Mouse (Mus musculus) spleen, adult 12 weeks (tissue): ENCODE measurements around the gene Ppp6r3.
"Not testable (repeated sequence)": the region's sequence is repeated elsewhere in the genome, so short reads cannot be mapped to it uniquely, and the experiment has no call there.

Experiments used
- DNase-seq: peaks from one replicate; pipeline ENCODE4 v3.0.0; 2022; ENCODE audit warnings: low spot score

Gene Ppp6r3

DNA sequence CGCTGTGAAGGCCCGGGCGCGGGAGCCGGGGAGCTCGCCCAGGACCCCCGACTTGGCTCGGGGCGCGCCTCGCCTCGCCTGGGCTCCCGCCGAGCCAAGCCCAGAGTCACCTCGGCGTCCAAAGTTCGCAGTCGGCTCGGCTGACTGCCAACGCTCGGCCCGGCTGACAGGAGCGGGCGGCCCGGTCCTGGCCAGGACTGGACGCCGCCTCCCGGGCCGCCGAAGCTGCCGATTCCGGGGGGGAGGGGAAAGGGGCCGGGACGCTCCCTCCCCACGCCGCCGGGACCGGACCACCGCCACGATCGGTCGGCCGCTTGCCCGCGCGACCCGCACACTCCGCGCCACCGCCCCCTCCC, 295 bp downstream of the Ppp6r3 start:
- no peak for DNase-seq

DNA sequence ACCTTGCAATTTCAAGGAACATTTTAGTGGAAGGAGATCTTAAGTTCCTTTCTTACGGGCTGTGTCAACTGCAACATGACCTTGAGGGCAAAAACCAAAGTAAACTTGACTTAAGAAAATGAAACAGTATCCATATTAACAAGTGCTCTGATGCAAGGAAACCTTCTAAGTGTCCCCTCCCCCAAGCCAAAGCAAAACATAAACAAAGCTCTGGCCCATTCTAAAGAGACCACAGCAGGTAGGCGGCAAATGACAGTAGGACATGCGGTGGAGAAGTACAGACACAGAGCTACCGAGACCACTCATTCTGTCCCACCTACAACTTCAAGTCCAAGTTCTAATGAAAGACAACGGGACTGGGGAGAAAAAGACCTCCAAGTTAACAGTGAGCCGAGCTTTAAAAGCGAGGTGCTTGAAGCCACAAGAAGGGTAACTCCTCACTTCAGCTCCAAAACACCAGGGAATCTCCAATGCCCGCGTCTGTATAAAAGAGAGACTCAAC, 905 bp downstream of the Ppp6r3 start:
- no peak for DNase-seq

DNA sequence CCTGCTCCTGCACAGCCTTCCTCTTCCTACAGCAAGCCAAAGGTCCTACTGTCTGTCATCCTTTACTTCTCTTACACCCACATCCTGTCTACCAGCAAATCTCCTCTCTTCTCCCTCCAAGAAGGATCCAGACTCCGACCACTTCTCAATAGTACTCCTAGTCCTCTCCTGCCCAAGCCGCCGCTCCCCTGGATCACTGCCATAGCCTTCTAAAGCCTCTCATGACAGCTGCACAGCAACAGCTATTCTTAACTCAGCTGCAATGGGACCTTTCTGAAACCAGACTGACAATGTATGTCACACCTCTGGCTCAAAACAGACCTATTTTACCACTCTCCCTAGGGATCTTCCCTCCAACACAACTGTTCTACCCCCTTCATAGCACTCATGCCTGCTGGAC, 11.2 kb downstream of the Ppp6r3 start:
- no peak for DNase-seq

DNA sequence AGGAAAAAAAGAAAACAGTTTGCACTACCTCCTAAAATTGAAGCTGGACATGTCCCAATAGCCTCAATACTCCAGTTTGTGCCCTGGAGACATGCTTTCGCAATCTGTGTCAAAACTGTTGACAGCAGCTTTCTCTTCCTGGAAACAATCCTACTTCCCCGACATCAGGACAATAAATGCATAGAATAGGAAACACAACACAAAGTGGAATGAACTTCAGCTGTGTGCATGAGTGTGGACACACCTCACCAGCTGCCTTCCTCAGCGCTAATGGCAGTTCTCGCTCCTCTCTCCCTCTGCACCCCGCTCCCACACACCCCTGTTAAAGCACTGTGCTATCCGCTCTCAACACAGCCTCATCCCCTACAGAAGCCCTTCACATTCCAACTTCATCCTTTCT, 12.8 kb downstream of the Ppp6r3 start:
- no peak for DNase-seq

GRCm38 (mm10) chr19:3562298-3562697, 13.3 kb downstream of the Ppp6r3 start:
- DNase-seq: no peak

GRCm38 (mm10) chr19:3556169-3556827, 19.3 kb downstream of the Ppp6r3 start:
- no peak for DNase-seq

DNA sequence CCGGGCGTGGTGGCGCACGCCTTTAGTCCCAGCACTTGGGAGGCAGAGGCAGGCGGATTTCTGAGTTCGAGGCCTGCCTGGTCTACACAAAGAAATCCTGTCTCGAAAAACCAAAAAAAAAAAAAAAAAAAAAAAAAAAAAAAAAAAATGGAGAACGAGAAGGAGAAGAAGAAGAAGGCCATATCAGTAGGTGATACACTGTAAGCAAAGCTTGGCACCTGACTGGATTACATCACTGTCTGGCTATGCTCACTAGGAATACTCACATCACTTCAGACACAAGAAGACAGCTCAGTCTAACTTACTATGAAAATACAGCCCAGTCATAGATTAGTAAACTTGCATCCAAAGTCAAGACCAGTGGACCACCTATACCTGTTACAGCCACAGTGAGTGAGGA, 20.8 kb downstream of the Ppp6r3 start:
- no peak for DNase-seq

- DNase-seq: no peak
Observed at GRCm38 (mm10) chr19:3551573-3552159, 23.9 kb downstream of the Ppp6r3 start.

GRCm38 (mm10) chr19:3550101-3550500, 25.4 kb downstream of the Ppp6r3 start:
- no peak for DNase-seq

GRCm38 (mm10) chr19:3549263-3549662, 26.3 kb downstream of the Ppp6r3 start:
- DNase-seq: no peak

- no peak for DNase-seq
Observed at GRCm38 (mm10) chr19:3548311-3548710, 27.2 kb downstream of the Ppp6r3 start.

GRCm38 (mm10) chr19:3544995-3545394, 30.6 kb downstream of the Ppp6r3 start:
- DNase-seq: no peak

DNA sequence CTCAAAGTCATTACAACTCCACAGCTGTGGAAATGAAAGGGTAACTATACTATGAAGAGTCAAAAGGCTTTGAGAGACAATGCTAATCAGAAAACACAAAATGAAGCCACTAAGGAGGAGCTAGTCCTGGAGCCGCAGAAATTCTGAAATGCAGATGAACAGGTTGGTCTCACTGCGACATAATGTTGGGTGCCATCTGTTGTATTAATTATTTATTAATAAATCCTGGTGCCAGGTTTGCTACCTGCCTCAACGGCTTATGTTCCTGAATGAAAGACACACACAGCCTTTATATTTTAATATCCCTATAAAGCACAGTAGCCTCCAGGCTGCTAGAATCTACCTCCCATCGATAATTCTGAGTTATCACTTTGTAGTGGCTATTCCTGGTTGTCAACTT, 33.0 kb downstream of the Ppp6r3 start:
- no peak for DNase-seq

DNA sequence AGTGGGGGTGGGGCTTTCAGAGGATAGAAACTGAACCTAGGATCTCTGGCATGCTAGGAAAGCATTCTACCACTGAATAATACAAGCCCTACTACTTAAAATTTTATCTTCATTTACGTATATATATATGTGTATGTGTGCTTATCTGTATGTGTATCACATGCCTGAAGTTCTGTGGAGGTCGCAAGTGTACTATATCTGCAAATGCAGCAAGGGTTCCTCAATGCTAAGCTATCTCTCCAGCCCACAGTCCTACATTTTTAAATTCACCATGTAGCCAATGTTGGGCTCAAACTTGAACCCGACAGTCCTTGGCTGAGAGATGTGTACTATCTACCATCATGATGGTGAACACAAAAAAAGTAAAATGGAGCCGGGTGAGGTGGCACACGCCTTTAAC, 34.6 kb downstream of the Ppp6r3 start:
- DNase-seq: no peak

DNA sequence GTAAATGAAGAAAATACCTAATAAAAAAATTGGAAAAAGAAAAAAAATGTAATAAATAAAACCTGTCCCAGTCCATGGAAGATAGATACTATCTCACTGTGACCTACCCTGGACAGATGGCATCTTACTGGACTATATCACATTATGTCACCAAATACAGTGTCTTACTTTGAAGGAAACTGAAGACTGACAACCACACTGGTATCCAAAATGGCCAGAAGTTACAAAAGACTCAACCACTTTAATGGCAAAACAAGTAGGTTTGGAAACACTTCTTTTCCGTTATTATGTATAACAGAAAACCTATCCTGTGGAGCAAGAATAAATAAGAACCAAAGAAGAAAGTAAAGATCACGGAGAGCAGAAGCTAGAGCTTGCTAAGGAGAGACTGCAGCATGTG, 35.3 kb downstream of the Ppp6r3 start:
- DNase-seq: no peak

- no peak for DNase-seq
Observed at GRCm38 (mm10) chr19:3539456-3539855, 36.1 kb downstream of the Ppp6r3 start.

DNA sequence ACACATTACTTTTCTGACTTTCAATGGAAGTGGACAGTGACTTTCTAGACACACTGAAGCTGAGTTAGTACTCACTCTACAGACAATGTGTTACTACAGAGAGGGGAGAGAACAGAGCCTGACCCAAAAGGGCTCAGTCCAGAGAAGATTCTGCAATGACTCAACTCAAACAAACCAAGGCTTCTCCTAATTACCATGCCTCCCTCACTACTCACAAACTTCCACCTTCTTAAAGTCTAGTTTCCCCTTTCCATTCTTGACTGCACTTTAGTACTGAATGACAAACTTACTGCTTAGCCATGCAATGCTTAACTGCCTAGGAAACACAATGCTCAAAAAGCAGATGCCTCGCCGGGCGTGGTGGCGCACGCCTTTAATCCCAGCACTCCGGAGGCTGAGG, 37.9 kb downstream of the Ppp6r3 start:
- DNase-seq: no peak

DNA sequence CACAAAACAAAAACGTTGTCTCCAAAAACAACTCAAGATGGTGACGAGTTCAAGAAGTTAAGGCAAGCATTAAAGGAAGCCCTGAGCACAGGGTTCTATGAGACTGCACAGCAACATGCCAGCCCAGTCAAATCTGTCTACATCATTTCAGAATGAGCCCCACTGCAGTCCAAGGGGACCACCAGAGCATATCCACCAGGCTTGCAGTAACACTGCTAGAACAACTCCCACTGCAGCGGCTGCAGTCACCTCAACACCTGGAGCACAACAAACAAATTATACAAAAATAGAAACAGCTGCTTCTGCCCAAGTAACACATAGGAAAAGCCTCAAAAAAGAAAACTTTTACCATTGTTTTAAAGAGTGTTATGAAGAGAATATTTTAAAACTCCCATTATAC, 40.6 kb downstream of the Ppp6r3 start:
- no peak for DNase-seq

DNA sequence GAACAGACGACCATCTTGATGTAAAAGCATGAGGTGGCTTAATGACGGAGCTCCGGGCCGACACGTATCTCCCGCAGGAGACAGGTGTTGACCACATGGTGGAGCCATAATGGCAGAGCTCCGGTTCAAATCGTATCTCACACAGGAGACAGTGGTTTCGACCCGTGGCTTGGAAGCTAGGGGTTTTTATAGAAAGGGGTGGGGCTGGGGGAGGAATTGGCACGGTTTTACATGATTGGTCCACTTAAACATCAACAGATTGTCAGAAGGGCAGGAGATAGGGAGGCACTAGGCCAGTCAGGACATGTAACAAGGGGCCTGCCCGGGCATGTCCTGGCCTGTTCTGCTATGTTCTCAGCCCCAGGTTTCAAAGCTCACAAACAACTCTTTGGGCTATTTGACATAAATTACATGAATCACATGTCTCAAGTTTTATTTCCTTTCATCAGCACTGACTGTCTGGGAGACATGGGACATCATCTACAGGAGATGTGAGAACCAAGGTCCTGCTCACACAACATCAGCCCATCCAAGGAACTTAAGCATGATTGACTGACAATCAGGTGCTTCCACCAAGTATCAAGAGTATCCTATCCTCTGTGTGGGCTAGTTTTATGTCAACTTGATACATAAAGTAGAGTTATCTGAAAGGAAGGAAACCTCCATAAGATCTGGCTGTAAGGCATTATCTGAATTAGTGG, 42.1 kb downstream of the Ppp6r3 start:
- not testable (repeated sequence) for DNase-seq

- no peak for DNase-seq
Observed at GRCm38 (mm10) chr19:3532717-3533260, 42.8 kb downstream of the Ppp6r3 start.

- DNase-seq: no peak
Observed at GRCm38 (mm10) chr19:3529781-3530180, 45.8 kb downstream of the Ppp6r3 start.

DNA sequence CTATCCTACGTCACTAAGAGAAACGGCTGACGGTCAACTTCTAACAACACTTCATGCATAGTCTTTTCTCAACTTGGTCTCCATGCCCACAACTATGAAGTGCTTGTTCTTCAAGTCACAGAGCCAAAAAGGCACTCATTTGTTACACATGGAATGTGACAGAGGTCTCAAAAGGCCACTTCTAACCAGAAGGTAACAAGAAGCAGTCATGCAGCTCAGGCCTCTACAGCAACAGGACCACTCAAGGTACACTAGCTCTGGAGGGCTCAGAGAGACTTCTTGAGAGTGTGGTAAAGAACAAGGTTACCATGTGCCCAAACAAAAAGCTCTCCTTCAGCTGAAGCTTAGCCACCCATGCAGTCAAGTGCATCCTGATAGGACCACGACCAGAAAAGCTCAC, 46.9 kb downstream of the Ppp6r3 start:
- no peak for DNase-seq

GRCm38 (mm10) chr19:3527531-3527930, 48.0 kb downstream of the Ppp6r3 start:
- no peak for DNase-seq
